Mouse (Mus musculus) testis, adult 2 months (tissue): ENCODE measurements around the gene Nsg2.

Source experiments
- CTCF ChIP-seq: fragments of 200-500 bp; IDR thresholded peaks from 2 replicates; pipeline ENCODE4 v1.5.1; 2012; ENCODE audit warnings: low read depth, mild to moderate bottlenecking, inconsistent platforms, low read length, moderate library complexity; ENCODE audit not compliant: control insufficient read depth, insufficient read depth, insufficient replicate concordance
- POLR2A ChIP-seq: fragments of 200-500 bp; IDR thresholded peaks from 2 replicates; pipeline ENCODE4 v1.6.1; 2012; ENCODE audit warnings: low read depth, mild to moderate bottlenecking, inconsistent platforms, low read length, moderate library complexity; ENCODE audit not compliant: control insufficient read depth

DNA sequence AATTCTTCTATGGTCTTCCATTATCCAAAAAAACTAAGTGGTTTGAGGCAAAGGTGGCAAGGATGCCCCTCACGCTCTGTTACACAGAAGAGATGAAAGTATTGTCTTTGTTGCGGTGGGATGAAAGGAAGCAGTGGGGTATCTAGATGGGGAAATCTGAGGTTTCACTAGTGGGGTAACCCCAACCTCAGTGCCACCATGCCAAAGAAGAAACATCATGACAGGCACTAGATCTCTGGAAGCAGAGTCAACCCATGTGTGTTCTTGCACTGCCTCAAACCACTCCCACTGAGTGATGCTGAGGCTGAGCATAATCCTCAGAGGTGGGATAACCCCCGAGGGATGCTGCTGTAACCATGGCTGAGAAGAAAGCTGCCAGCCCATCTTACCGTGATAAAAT is 95.5 kb downstream of the Nsg2 start:
- TF ChIP-seq CTCF (no peak), POLR2A (no peak)
